Mouse (Mus musculus): ENCODE measurements at regions not wholly inside any gene's neighbourhood (a gene's known extent, or its start where the extent isn't known, plus 50 kb on each side); places are given as distances from the start of the nearest gene placed in this dataset.

- Histone ChIP-seq H3K27ac (ENCODE audit: insufficient read depth, low read depth, low read length) (no peak overlapping the region), H3K4me3 (ENCODE audit: low read depth, low read length) (no peak overlapping the region), H3K27me3 (ENCODE audit: control insufficient read depth, insufficient read depth, low read length) (no peaks in the 10 kb centered on the region), H3K4me1 (ENCODE audit: control insufficient read depth, insufficient read depth, insufficient read length, low read length) (no peaks in the 10 kb centered on the region), H3K36me3 (ENCODE audit: control insufficient read depth, insufficient read depth, low read length) (no peaks in the 10 kb centered on the region)
- WGBS: 27% methylated on average over 4 of the region's 4 CpGs
- TF ChIP-seq POLR2A (IDR thresholded peaks at IDR 0.05; ENCODE audit: low read depth, low read length): no peak
- TF ChIP-seq CTCF (IDR thresholded peaks at IDR 0.05; ENCODE audit: extremely low read depth, insufficient read length, insufficient replicate concordance, low read depth, low read length): no peak
Measured at GRCm38 (mm10) chr7:72768705-72769104, 462.3 kb upstream of the Mctp2 start.

GRCm38 (mm10) chr7:72774031-72774770 is 467.8 kb upstream of the Mctp2 start:
- no peak overlapping the region for H3K4me3 ChIP-seq (ENCODE audit: low read depth, low read length)
- no peaks in the 10 kb centered on the region for H3K36me3 ChIP-seq (ENCODE audit: control insufficient read depth, insufficient read depth, low read length)
- no peak overlapping the region for H3K27ac ChIP-seq (ENCODE audit: insufficient read depth, low read depth, low read length)
- 74% methylated on average over 3 of the region's 3 CpGs for WGBS
- no peaks in the 10 kb centered on the region for H3K4me1 ChIP-seq (ENCODE audit: control insufficient read depth, insufficient read depth, insufficient read length, low read length)
- TF ChIP-seq POLR2A (IDR thresholded peaks at IDR 0.05; ENCODE audit: low read depth, low read length) (no peak), CTCF (IDR thresholded peaks at IDR 0.05; ENCODE audit: extremely low read depth, insufficient read length, insufficient replicate concordance, low read depth, low read length) (no peak)
- H3K27me3 ChIP-seq (ENCODE audit: control insufficient read depth, insufficient read depth, low read length): no peaks in the 10 kb centered on the region

- 49% methylated on average over 3 of the region's 3 CpGs for WGBS
- Histone ChIP-seq H3K4me1 (ENCODE audit: control insufficient read depth, insufficient read depth, insufficient read length, low read length) (no peaks in the 10 kb centered on the region), H3K4me3 (ENCODE audit: low read depth, low read length) (no peak overlapping the region), H3K36me3 (ENCODE audit: control insufficient read depth, insufficient read depth, low read length) (no peaks in the 10 kb centered on the region), H3K27ac (ENCODE audit: insufficient read depth, low read depth, low read length) (no peak overlapping the region), H3K27me3 (ENCODE audit: control insufficient read depth, insufficient read depth, low read length) (no peaks in the 10 kb centered on the region)
- no peak for TF ChIP-seq POLR2A (IDR thresholded peaks at IDR 0.05; ENCODE audit: low read depth, low read length)
- TF ChIP-seq CTCF (IDR thresholded peaks at IDR 0.05; ENCODE audit: extremely low read depth, insufficient read length, insufficient replicate concordance, low read depth, low read length): no peak
Measured at GRCm38 (mm10) chr7:72774771-72775119, 468.3 kb upstream of the Mctp2 start.

DNA sequence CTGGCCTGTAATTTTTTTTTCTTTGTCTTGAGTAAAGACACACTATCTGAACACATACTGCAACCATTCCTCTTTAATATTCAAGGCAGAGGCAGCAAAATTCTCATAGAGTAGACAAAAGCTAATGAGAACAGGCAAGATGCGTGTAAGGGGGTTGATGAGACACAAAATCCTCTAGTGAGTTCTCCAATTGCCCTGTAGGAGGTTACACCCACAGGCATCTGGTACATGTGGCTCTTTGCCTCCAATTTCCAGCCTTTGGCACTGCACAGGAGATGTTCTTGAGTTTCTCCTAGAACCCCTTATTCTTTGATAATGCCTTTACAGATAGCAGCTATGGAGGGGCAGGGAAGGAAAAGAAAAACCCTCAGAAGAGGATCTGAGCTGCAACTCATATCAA is 480.9 kb upstream of the Mctp2 start:
- WGBS: 85% methylated on average over 1 of the region's 1 CpGs

GRCm38 (mm10) chr7:72788261-72788660 is 481.9 kb upstream of the Mctp2 start:
- Histone ChIP-seq H3K27me3 (ENCODE audit: control insufficient read depth, insufficient read depth, low read length) (no peaks in the 10 kb centered on the region), H3K36me3 (ENCODE audit: control insufficient read depth, insufficient read depth, low read length) (no peaks in the 10 kb centered on the region), H3K4me3 (ENCODE audit: low read depth, low read length) (no peak overlapping the region), H3K4me1 (ENCODE audit: control insufficient read depth, insufficient read depth, insufficient read length, low read length) (no peaks in the 10 kb centered on the region), H3K27ac (ENCODE audit: insufficient read depth, low read depth, low read length) (no peak overlapping the region)
- TF ChIP-seq POLR2A (IDR thresholded peaks at IDR 0.05; ENCODE audit: low read depth, low read length): no peak
- no peak for TF ChIP-seq CTCF (IDR thresholded peaks at IDR 0.05; ENCODE audit: extremely low read depth, insufficient read length, insufficient replicate concordance, low read depth, low read length)
- 39% methylated on average over 2 of the region's 2 CpGs for WGBS

More for the DNA sequence above, 480.9 kb upstream of the Mctp2 start:
- H3K4me1 ChIP-seq (ENCODE audit: control insufficient read depth, insufficient read depth, insufficient read length, low read length): no peaks in the 10 kb centered on the region
- H3K4me3 ChIP-seq (ENCODE audit: low read depth, low read length): no peak overlapping the region
- H3K36me3 ChIP-seq (ENCODE audit: control insufficient read depth, insufficient read depth, low read length): no peaks in the 10 kb centered on the region
- H3K27ac ChIP-seq (ENCODE audit: insufficient read depth, low read depth, low read length): no peak overlapping the region
- TF ChIP-seq POLR2A (IDR thresholded peaks at IDR 0.05; ENCODE audit: low read depth, low read length) (no peak), CTCF (IDR thresholded peaks at IDR 0.05; ENCODE audit: extremely low read depth, insufficient read length, insufficient replicate concordance, low read depth, low read length) (no peak)
- no peaks in the 10 kb centered on the region for H3K27me3 ChIP-seq (ENCODE audit: control insufficient read depth, insufficient read depth, low read length)

GRCm38 (mm10) chr7:72822142-72822541 is 515.7 kb upstream of the Mctp2 start:
- H3K27ac ChIP-seq (ENCODE audit: insufficient read depth, low read depth, low read length): no peak overlapping the region
- H3K4me1 ChIP-seq (ENCODE audit: control insufficient read depth, insufficient read depth, insufficient read length, low read length): no peaks in the 10 kb centered on the region
- 89% methylated on average over 3 of the region's 3 CpGs for WGBS
- no peak for TF ChIP-seq CTCF (IDR thresholded peaks at IDR 0.05; ENCODE audit: extremely low read depth, insufficient read length, insufficient replicate concordance, low read depth, low read length)
- TF ChIP-seq POLR2A (IDR thresholded peaks at IDR 0.05; ENCODE audit: low read depth, low read length): no peak
- H3K4me3 ChIP-seq (ENCODE audit: low read depth, low read length): no peak overlapping the region
- no peaks in the 10 kb centered on the region for H3K27me3 ChIP-seq (ENCODE audit: control insufficient read depth, insufficient read depth, low read length)
- no peaks in the 10 kb centered on the region for H3K36me3 ChIP-seq (ENCODE audit: control insufficient read depth, insufficient read depth, low read length)

GRCm38 (mm10) chr7:72826597-72826996 is 520.2 kb upstream of the Mctp2 start:
- TF ChIP-seq CTCF (IDR thresholded peaks at IDR 0.05; ENCODE audit: extremely low read depth, insufficient read length, insufficient replicate concordance, low read depth, low read length) (no peak), POLR2A (IDR thresholded peaks at IDR 0.05; ENCODE audit: low read depth, low read length) (no peak)
- 70% methylated on average over 3 of the region's 3 CpGs for WGBS
- no peaks in the 10 kb centered on the region for H3K27me3 ChIP-seq (ENCODE audit: control insufficient read depth, insufficient read depth, low read length)
- no peak overlapping the region for H3K4me3 ChIP-seq (ENCODE audit: low read depth, low read length)
- no peaks in the 10 kb centered on the region for H3K4me1 ChIP-seq (ENCODE audit: control insufficient read depth, insufficient read depth, insufficient read length, low read length)
- no peaks in the 10 kb centered on the region for H3K36me3 ChIP-seq (ENCODE audit: control insufficient read depth, insufficient read depth, low read length)
- H3K27ac ChIP-seq (ENCODE audit: insufficient read depth, low read depth, low read length): no peak overlapping the region
